Mouse (Mus musculus) MEL (cell line): Measurements from ENCODE around the gene Tnk2. TPM values are rescaled to one million over a fixed set of nuclear protein-coding genes. Genes with fewer than 3 reads are reported as not detected.

Experiments used
- DNase-seq: peaks from one replicate; pipeline ENCODE4 v3.0.0; 2011; ENCODE audit warnings: low read depth, low spot score
- H3K27ac ChIP-seq: 2 replicates; pipeline ENCODE4 v1.5.1; 2012; ENCODE audit warnings: low read depth, mild to moderate bottlenecking, control low read depth, low read length, moderate library complexity; ENCODE audit not compliant: control insufficient read depth
- H3K27me3 ChIP-seq, 2 experiments: fragments of 150-350 bp in 1 of 2; sonication (generic) in 1 of 2; 2 replicates each; pipeline ENCODE4 v1.6.1; 2012; ENCODE audit warnings: low read length in 2 of 2, mild to moderate bottlenecking in 2 of 2, improper control_type of control experiment in 1 of 2, moderate library complexity in 1 of 2; ENCODE audit not compliant: insufficient read depth in 2 of 2, control insufficient read depth in 1 of 2
- H3K36me3 ChIP-seq, 2 experiments: 2 replicates each; pipeline ENCODE4 v1.6.1; 2012 to 2014; ENCODE audit warnings: low read length in 2 of 2, improper control_type of control experiment in 1 of 2, inconsistent platforms in 1 of 2, mild to moderate bottlenecking in 1 of 2; ENCODE audit not compliant: insufficient read depth in 2 of 2, control insufficient read depth in 1 of 2
- H3K4me1 ChIP-seq, 2 experiments: fragments of 150-350 bp in 1 of 2; sonication (generic) in 1 of 2; 2 replicates each; pipeline ENCODE4 v1.6.1; 2012; ENCODE audit warnings: low read length in 2 of 2, improper control_type of control experiment in 1 of 2, mild to moderate bottlenecking in 1 of 2; ENCODE audit not compliant: insufficient read depth in 2 of 2, control insufficient read depth in 1 of 2
- H3K4me3 ChIP-seq, 2 experiments: fragments of 150-350 bp in 1 of 2; sonication (generic) in 1 of 2; 2 replicates each; pipeline ENCODE4 v1.5.1; 2012; ENCODE audit warnings: low read depth in 2 of 2, low read length in 2 of 2, mild to moderate bottlenecking in 2 of 2, moderate library complexity in 2 of 2, control low read depth in 1 of 2, improper control_type of control experiment in 1 of 2; ENCODE audit not compliant: control insufficient read depth in 1 of 2, insufficient read depth in 1 of 2
- H3K79me2 ChIP-seq: 2 replicates; pipeline ENCODE4 v1.6.1; 2012; ENCODE audit warnings: mild to moderate bottlenecking, low read length, moderate library complexity; ENCODE audit not compliant: control insufficient read depth, poor library complexity, insufficient read depth
- H3K9ac ChIP-seq: 2 replicates; pipeline ENCODE4 v1.6.1; 2012; ENCODE audit warnings: low read depth, mild to moderate bottlenecking, control low read depth, low read length, moderate library complexity; ENCODE audit not compliant: control insufficient read depth, poor library complexity, severe bottlenecking
- H3K9me3 ChIP-seq: fragments of 150-350 bp; sonication (generic); replicated peaks from 2 replicates; pipeline ENCODE4 v1.6.1; 2012; ENCODE audit warnings: mild to moderate bottlenecking, low read length, improper control_type of control experiment, moderate library complexity; ENCODE audit not compliant: insufficient read depth
- BHLHE40 ChIP-seq: IDR thresholded peaks from 2 replicates; pipeline ENCODE4 v1.6.1; 2012; ENCODE audit warnings: low read depth, mild to moderate bottlenecking, inconsistent platforms, low read length, improper control_type of control experiment, borderline replicate concordance
- CHD1 ChIP-seq: IDR thresholded peaks from 2 replicates; pipeline ENCODE4 v1.6.1; 2012; ENCODE audit warnings: low read depth, mild to moderate bottlenecking, inconsistent platforms, low read length, improper control_type of control experiment
- CHD2 ChIP-seq: IDR thresholded peaks from 2 replicates; pipeline ENCODE4 v1.6.1; 2011; ENCODE audit warnings: low read length, improper control_type of control experiment
- CTCF ChIP-seq, 3 experiments: IDR thresholded peaks in 2 of 3; conservative IDR thresholded peaks in 1 of 3; 2 replicates each; pipeline ENCODE4 v1.5.1; 2011 to 2012; ENCODE audit warnings: low read length in 3 of 3, low read depth in 2 of 3, mild to moderate bottlenecking in 2 of 3, improper control_type of control experiment in 1 of 3, inconsistent platforms in 1 of 3, mixed read lengths in 1 of 3, moderate library complexity in 1 of 3; ENCODE audit not compliant: control insufficient read depth in 1 of 3, insufficient read depth in 1 of 3, poor library complexity in 1 of 3, severe bottlenecking in 1 of 3
- EP300 ChIP-seq, 2 experiments: IDR thresholded peaks; 2 replicates each; pipeline ENCODE4 v1.6.1; 2011; ENCODE audit warnings: improper control_type of control experiment in 2 of 2, low read length in 2 of 2, low read depth in 1 of 2, mild to moderate bottlenecking in 1 of 2
- ETS1 ChIP-seq: IDR thresholded peaks from 2 replicates; pipeline ENCODE4 v1.6.1; 2012; ENCODE audit warnings: low read depth, mild to moderate bottlenecking, inconsistent platforms, low read length, improper control_type of control experiment, moderate library complexity
- GATA1 ChIP-seq: IDR thresholded peaks from 2 replicates; pipeline ENCODE4 v1.6.1; 2011; ENCODE audit warnings: low read depth, low read length, improper control_type of control experiment
- JUND ChIP-seq: IDR thresholded peaks from 2 replicates; pipeline ENCODE4 v1.6.1; 2011; ENCODE audit warnings: low read depth, mild to moderate bottlenecking, improper control_type of control experiment, low read length
- KAT2A ChIP-seq: conservative IDR thresholded peaks from 2 replicates; pipeline ENCODE4 v1.6.1; 2012; ENCODE audit warnings: low read depth, low read length, improper control_type of control experiment, inconsistent platforms
- MAFK ChIP-seq: IDR thresholded peaks from 2 replicates; pipeline ENCODE4 v1.6.1; 2011; ENCODE audit warnings: low read depth, mild to moderate bottlenecking, low read length, improper control_type of control experiment, borderline replicate concordance
- MAX ChIP-seq: IDR thresholded peaks from 2 replicates; pipeline ENCODE4 v1.6.1; 2011; ENCODE audit warnings: low read length, improper control_type of control experiment
- MXI1 ChIP-seq: IDR thresholded peaks from 2 replicates; pipeline ENCODE4 v1.6.1; 2011; ENCODE audit warnings: mild to moderate bottlenecking, low read depth, low read length, improper control_type of control experiment
- MYB ChIP-seq: IDR thresholded peaks from 2 replicates; pipeline ENCODE4 v1.6.1; 2011; ENCODE audit warnings: mild to moderate bottlenecking, low read depth, low read length, improper control_type of control experiment
- MYC ChIP-seq: IDR thresholded peaks from 2 replicates; pipeline ENCODE4 v1.6.1; 2011; ENCODE audit warnings: low read depth, mild to moderate bottlenecking, low read length, improper control_type of control experiment, moderate library complexity
- NRF1 ChIP-seq: IDR thresholded peaks from 2 replicates; pipeline ENCODE4 v1.6.1; 2014; ENCODE audit warnings: low read depth, mild to moderate bottlenecking, inconsistent platforms, low read length, improper control_type of control experiment, moderate library complexity; ENCODE audit not compliant: poor library complexity, insufficient read depth, severe bottlenecking
- POLR2AphosphoS5 ChIP-seq: IDR thresholded peaks from 2 replicates; pipeline ENCODE4 v1.6.1; 2012; ENCODE audit warnings: low read depth, borderline replicate concordance, mild to moderate bottlenecking, inconsistent platforms, low read length, moderate library complexity, mixed read lengths
- RAD21 ChIP-seq: IDR thresholded peaks from 2 replicates; pipeline ENCODE4 v1.6.1; 2011; ENCODE audit warnings: mild to moderate bottlenecking, low read depth, low read length, improper control_type of control experiment
- RCOR1 ChIP-seq: IDR thresholded peaks from 2 replicates; pipeline ENCODE4 v1.6.1; 2012; ENCODE audit warnings: low read depth, mild to moderate bottlenecking, inconsistent platforms, low read length, improper control_type of control experiment
- SIN3A ChIP-seq: IDR thresholded peaks from 2 replicates; pipeline ENCODE4 v1.6.1; 2012; ENCODE audit warnings: low read length, improper control_type of control experiment, inconsistent platforms
- TAL1 ChIP-seq: IDR thresholded peaks from 2 replicates; pipeline ENCODE4 v1.6.1; 2012; ENCODE audit warnings: mild to moderate bottlenecking, inconsistent platforms, low read length, moderate library complexity, mixed read lengths
- TBP ChIP-seq: IDR thresholded peaks from 2 replicates; pipeline ENCODE4 v1.8.0; 2011; ENCODE audit warnings: low read depth, low read length, improper control_type of control experiment
- TCF12 ChIP-seq: IDR thresholded peaks from 2 replicates; pipeline ENCODE4 v1.6.1; 2014; ENCODE audit warnings: low read depth, mild to moderate bottlenecking, inconsistent platforms, low read length, improper control_type of control experiment, moderate library complexity
- USF2 ChIP-seq, 2 experiments: IDR thresholded peaks; 2 replicates each; pipeline ENCODE4 v1.6.1; 2011 to 2012; ENCODE audit warnings: improper control_type of control experiment in 2 of 2, low read length in 2 of 2, borderline replicate concordance in 1 of 2, inconsistent platforms in 1 of 2, low read depth in 1 of 2, mild to moderate bottlenecking in 1 of 2; ENCODE audit not compliant: insufficient read depth in 1 of 2
- ZC3H11A ChIP-seq: IDR thresholded peaks from 2 replicates; pipeline ENCODE4 v1.6.1; 2012; ENCODE audit warnings: low read depth, mild to moderate bottlenecking, inconsistent platforms, low read length, improper control_type of control experiment
- ZKSCAN1 ChIP-seq: IDR thresholded peaks from 2 replicates; pipeline ENCODE4 v1.6.1; 2012; ENCODE audit warnings: low read depth, mild to moderate bottlenecking, inconsistent platforms, low read length, improper control_type of control experiment, moderate library complexity
- ZMIZ1 ChIP-seq: IDR thresholded peaks from 2 replicates; pipeline ENCODE4 v1.6.1; 2012; ENCODE audit warnings: low read depth, mild to moderate bottlenecking, inconsistent platforms, low read length, improper control_type of control experiment, moderate library complexity
- ZNF384 ChIP-seq: IDR thresholded peaks from 2 replicates; pipeline ENCODE4 v1.6.1; 2012; ENCODE audit warnings: low read depth, mild to moderate bottlenecking, inconsistent platforms, low read length, improper control_type of control experiment
- polyA plus RNA-seq, 2 experiments: library from polyadenylated mRNA; stranded (reverse) in 1 of 2; unstranded in 1 of 2; fragments of >175 nt in 1 of 2; fragments of >200 nt in 1 of 2; gene quantifications; 2 replicates each; pipeline versions ENCODE4 v1.2.1 to v1.2.4; 2012; ENCODE audit warnings: low replicate concordance in 2 of 2, low read depth in 1 of 2; ENCODE audit not compliant: insufficient read length in 2 of 2, insufficient read depth in 1 of 2, missing spikeins in 1 of 2
- total RNA-seq: library from RNA; depleted of rRNA; stranded (reverse); fragments of 300-350 nt; gene quantifications from 2 replicates; pipeline ENCODE4 v1.2.3, GENCODE M21; 2012

The Tnk2 gene
- total and polyA plus RNA-seq, 3 experiments, result 34.8 to 77.0 TPM; not detected in 1

DNA sequence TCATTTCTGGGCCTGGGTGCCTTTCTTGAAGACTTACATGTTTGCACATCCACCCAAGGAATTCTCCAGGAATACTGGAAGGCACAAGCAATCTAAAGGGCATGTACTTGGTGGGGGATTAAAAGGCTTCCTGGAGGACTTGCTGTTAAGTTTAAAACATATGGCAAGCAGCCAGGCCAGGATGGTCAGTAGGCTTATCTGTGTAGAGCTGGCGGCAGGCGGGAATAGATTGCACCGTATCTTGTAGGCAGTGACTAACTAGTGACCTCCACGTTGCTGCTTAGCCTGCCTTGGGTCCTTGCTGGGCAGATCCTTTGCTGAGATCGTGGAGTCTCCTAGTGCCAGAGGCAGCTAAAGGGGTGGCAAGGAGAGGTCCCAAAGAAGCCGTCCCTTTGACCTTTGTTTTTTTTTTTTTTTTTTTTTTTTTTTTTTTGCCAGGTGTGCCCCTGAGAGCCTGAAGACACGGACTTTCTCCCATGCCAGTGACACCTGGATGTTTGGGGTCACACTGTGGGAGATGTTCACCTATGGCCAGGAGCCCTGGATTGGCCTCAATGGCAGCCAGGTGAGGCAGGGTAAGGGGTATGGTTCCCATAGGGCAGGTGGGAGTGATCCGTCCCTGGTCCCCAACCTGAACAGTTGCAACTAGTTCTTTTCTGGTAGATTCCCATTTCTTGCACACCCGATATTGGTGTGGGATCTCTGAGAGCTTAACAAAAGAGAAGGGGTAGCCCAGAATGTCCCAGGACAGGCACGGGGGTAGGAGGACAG, 26.9 kb downstream of the Tnk2 start:
- H3K9ac ChIP-seq, result no peak overlapping the region
- TF ChIP-seq TCF12, result peak; percentile 89
- TF ChIP-seq SIN3A, result peak; percentile 13; the same call in 1 of the 2 replicates
- TF ChIP-seq USF2 (IDR thresholded peaks at IDR 0.05; ENCODE audit: borderline replicate concordance in 1 of 2, insufficient read depth in 1 of 2, low read depth in 1 of 2, low read length in 2 of 2), result no peak
- TF ChIP-seq NRF1, result no peak
- TF ChIP-seq MXI1, result 0 out of 2 replicates have a peak, but pooled peaks have one; percentile 28
- TF ChIP-seq ETS1, result peak; percentile 47; the same call in 1 of the 2 replicates
- TF ChIP-seq GATA1, result peak; percentile 92
- TF ChIP-seq POLR2AphosphoS5, result no peak
- peak; percentile 85 for TF ChIP-seq TAL1
- 0 out of 2 replicates have a peak, but pooled peaks have one; percentile 19 for TF ChIP-seq ZNF384
- peak; percentile 16; the same call in 1 of the 2 replicates for TF ChIP-seq JUND
- TF ChIP-seq ZMIZ1, result no peak
- no peak for TF ChIP-seq TBP
- no peak for TF ChIP-seq ZC3H11A
- TF ChIP-seq CHD2, result no peak
- TF ChIP-seq EP300 (IDR thresholded peaks at IDR 0.05; ENCODE audit: low read depth in 1 of 2, low read length in 2 of 2), result peak; percentile 83 to 85
- TF ChIP-seq RCOR1, result peak; percentile 37; the same call in 1 of the 2 replicates
- H3K79me2 ChIP-seq, result no peaks in the 10 kb centered on the region
- peaks cover 1 to 23% of the 10 kb centered on the region in 2 experiments; a peak in 3 of 4 replicates for H3K36me3 ChIP-seq
- H3K27ac ChIP-seq, result no peak overlapping the region
- H3K27me3 ChIP-seq, result no peaks in the 10 kb centered on the region
- no peaks in the 10 kb centered on the region for H3K9me3 ChIP-seq
- H3K4me3 ChIP-seq, result no peak overlapping the region
- peaks cover 6 to 30% of the 10 kb centered on the region in 2 experiments for H3K4me1 ChIP-seq
- DNase-seq, result peak; percentile 59

DNA sequence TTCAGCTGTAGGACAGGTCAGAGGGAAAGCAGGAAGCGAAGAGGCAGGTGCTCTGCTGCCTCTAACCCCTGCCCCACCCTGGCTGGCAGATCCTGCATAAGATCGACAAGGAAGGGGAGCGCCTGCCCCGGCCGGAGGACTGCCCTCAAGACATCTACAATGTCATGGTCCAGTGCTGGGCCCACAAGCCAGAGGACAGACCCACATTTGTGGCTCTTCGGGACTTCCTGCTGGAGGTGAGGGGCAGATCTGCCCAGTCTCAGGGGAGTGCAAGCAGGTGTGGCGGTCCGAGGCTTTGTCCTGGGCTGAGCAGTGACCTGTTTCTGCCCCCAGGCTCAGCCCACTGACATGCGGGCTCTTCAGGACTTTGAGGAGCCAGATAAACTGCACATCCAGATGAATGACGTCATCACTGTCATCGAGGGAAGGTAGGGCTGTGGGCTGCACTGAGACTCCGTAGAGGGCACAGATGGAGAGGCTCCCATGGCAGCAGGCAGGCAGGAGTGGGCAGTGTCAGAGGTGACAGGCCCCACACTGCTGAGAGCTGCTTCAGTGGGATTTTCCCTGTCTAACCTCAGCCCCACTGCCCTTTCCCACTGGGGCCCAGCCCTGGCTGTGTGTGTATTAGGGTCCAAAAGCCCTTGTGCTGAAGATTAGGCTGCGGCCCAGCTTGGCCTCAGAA, 27.7 kb downstream of the Tnk2 start:
- TF ChIP-seq TBP, result no peak
- TF ChIP-seq BHLHE40, result no peak
- TF ChIP-seq CHD1, result no peak
- TF ChIP-seq RAD21, result no peak
- no peak for TF ChIP-seq MYC
- TF ChIP-seq USF2 (IDR thresholded peaks at IDR 0.05; ENCODE audit: borderline replicate concordance in 1 of 2, insufficient read depth in 1 of 2, low read depth in 1 of 2, low read length in 2 of 2), result no peak
- no peak for TF ChIP-seq CTCF (IDR thresholded peaks at IDR 0.05 in 2 of 3, conservative IDR thresholded peaks at IDR 0.05 in 1 of 3; ENCODE audit: control insufficient read depth in 1 of 3, insufficient read depth in 1 of 3, low read depth in 2 of 3, low read length in 3 of 3, poor library complexity in 1 of 3, severe bottlenecking in 1 of 3)
- TF ChIP-seq ZMIZ1, result no peak
- TF ChIP-seq MXI1, result no peak
- no peak for TF ChIP-seq MAFK
- TF ChIP-seq ETS1, result no peak
- no peak for TF ChIP-seq MYB
- TF ChIP-seq ZKSCAN1, result no peak
- TF ChIP-seq MAX, result no peak
- no peak for TF ChIP-seq CHD2
- no peak for TF ChIP-seq ZNF384
- no peak for TF ChIP-seq KAT2A
- no peak overlapping the region for H3K27ac ChIP-seq
- DNase-seq, result no peak

More for the DNA sequence above, 27.7 kb downstream of the Tnk2 start:
- peaks cover 4 to 26% of the 10 kb centered on the region in 2 experiments for H3K4me1 ChIP-seq
- no peaks in the 10 kb centered on the region for H3K79me2 ChIP-seq
- H3K4me3 ChIP-seq, result no peak overlapping the region
- no peaks in the 10 kb centered on the region for H3K9me3 ChIP-seq
- H3K36me3 ChIP-seq, result peaks cover 1 to 22% of the 10 kb centered on the region in 2 experiments; a peak in 3 of 4 replicates
- no peak overlapping the region for H3K9ac ChIP-seq
- H3K27me3 ChIP-seq, result no peaks in the 10 kb centered on the region
